Mouse (Mus musculus) cerebellum, adult 9-11 months (tissue): ENCODE measurements around the gene Prkn.
A peak's percentile ranks its signal among the peaks of the same experiment; 100 is the strongest.

Experiments used
- DNase-seq: peaks from one replicate; pipeline ENCODE4 v3.0.0; 2022

The Prkn gene

GRCm38 (mm10) chr17:12029921-12030461 lies 1189.8 kb downstream of the Prkn start:
- no peak for DNase-seq

- DNase-seq: peak; percentile 33
These were observed 1190.5 kb downstream of the Prkn start for GRCm38 (mm10) chr17:12030556-12031160.

GRCm38 (mm10) chr17:12031203-12031942 lies 1191.2 kb downstream of the Prkn start:
- peak; percentile 56 for DNase-seq

- no peak for DNase-seq
These were observed 1192.0 kb downstream of the Prkn start for GRCm38 (mm10) chr17:12032014-12032791.

- no peak for DNase-seq
These were observed 1195.2 kb downstream of the Prkn start for GRCm38 (mm10) chr17:12035386-12035785.

DNA sequence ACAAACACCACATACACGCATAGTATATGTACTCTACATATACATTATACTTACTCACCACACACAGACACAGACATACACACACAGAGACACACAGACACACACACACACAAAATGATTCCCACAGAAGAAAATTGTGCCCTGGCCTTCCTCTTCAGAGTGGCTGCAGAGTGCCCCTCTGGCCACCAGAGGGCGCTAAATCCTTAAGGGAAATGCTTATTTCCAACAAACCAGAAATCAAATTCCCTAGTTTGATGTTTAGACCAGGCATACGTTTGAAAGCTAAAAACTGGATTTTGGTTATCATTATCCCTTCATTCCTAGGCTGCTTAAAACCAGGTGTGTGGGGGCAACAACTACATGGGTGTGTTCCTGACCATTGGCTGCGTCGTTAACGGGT lies 1196.0 kb downstream of the Prkn start:
- DNase-seq: peak; percentile 53

DNA sequence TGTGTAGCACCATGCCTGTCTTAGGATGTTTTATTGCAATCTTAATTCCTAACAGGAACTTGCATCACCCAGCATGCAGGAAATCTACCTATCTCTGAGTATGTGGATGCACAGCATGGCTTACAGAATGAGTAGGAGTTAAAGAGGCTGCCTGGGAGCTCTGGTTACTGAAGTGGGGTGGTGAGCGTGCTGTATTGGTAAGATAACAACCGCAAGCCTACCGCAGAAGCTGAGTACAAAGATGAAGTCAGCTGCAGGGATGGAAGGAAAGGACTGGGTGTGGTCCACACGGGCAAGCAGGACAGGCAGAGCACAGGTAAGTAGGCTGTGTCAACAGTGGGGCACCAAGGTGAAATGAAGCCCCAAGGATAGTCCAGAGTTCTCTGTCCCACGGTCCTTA lies 1196.9 kb downstream of the Prkn start:
- DNase-seq: no peak

- no peak for DNase-seq
These were observed 1197.4 kb downstream of the Prkn start for GRCm38 (mm10) chr17:12037574-12037973.

DNA sequence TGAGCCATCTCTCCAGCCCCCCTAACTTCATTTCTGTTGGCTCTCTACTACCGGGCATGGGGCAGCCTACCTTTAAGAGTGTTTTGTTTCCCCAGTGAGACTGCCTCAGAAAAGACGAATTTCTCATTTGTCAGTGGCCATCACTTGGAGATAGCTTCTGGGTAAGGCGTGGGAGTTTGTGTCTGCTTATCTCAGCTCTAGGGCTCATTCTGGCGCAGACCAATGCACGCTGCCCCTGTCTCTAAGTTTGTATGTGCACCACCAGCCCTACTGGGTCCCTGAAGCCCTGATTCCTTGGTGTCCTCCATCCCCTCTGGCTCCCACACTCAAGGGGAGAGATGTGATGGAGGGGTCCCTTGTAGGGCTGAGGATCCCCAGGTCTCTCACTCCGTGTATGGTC lies 1198.3 kb downstream of the Prkn start:
- DNase-seq: no peak

DNA sequence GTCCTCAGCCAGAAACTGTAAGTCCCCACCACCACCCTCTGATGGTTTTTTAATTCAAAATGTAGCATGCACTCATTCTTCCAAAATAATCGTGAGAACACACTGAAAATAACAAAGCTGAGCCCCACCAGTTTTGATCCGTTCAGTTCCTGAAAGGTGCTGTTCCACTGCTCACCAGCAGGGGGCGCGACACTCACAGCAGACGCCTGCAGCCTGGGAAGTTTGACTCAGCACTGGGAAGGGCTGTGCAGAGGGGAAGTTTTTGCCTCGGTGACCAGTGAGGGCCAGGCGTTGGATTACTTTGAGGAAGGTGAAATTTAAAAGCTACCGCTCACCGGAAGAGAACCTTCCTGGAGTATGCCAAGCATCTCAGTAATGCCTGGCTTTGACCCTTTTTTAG lies 1199.0 kb downstream of the Prkn start:
- DNase-seq: peak; percentile 66

DNA sequence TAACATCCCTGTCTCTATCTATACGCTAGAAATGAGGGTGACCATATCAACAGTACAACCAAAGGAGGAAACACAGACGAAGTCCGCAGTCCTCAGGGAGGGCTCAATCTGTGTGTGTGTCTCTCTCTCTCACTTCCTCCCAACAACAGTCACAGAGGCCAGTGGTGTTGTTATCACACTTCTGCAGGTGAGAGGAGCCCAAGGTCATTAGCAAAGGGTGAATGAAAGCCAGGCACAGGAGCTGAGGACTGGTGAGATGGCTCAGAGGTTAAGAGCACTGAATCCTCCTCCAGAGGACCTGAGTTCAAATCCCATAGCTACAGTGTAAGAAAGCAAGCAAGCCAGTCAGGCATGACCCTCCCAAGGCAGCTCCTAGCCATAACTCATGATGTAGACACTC lies 1199.7 kb downstream of the Prkn start:
- no peak for DNase-seq

DNA sequence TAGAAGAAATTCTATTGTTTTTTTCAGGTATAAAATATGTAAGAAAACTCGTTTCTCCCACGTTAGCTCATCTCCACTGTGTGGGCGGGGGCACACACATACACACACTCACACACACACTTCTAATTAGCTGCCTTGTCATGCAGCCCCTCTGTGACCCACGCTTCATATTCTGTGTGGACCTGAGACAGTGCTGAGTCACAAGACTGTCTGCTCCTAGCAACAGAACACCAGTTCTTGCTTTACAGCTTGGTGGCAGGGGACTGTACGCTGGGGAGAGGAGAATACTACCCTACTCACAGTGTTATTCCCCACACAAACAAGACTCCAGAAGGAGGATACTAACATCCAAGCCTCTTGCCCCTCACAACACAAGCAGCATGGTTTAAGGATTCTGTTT lies 1200.4 kb downstream of the Prkn start:
- DNase-seq: no peak

DNA sequence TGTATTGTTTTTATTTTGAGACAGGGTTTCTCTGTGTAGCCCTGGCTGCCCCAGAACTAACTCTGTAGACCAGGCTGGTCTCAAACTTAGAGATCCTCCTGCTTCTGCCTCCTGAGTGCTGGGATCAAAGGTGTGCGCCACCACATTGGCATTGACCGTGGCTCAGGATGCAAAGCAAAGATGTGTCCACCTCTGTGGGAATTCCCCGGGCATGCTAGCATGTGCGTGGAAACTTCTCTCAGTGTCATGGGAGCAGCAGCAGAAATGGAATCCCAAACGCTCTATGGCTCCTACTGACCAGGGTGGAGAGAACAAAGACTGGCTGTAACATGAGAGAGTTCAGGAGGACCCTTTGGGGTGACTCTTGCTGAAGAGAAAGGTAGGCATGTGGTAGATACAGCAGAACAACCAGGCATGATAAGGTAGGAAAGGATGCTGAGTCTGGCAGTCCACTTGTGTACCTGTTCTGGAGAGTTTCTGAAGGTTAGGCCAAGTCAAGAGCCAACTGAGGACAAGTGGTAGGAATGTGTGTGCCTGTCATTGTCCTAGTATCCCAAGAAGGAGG lies 1201.0 kb downstream of the Prkn start:
- DNase-seq: no peak

DNA sequence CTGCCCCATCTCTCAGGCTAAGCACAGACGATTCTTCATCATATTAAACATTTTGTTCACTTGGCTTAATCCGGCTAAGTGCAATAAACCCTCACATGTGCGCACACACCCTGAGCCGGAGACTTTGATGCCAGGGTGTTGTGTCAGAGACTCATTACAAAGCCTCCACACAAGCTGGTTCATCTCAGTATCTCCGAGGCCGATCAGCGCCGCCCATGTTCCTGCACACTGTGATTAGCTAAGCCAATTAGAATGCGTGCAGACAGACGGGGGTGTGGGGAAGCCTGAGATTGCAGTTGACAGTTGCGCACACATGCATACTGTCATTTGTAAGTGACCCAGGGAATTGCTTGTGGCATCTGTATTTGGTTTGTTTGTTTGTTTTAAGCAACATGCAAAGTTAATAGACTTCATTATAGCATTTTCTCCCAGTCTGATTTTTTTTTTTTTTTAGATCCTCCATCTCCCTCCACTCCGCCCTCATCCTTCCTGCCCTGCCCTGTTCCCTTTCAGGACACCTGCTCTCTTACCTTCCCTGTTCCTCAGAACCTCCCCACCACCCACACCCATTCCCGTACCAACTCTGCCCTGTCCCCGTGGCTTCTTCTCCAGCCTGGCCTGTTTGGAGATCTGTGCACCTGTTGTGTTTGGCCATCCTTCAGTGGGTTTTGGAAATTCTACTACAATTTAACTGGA lies 1202.5 kb downstream of the Prkn start:
- DNase-seq: no peak

- DNase-seq: no peak
These were observed 1204.0 kb downstream of the Prkn start for GRCm38 (mm10) chr17:12044222-12044621.

- DNase-seq: peak; percentile 60
These were observed 1205.7 kb downstream of the Prkn start for GRCm38 (mm10) chr17:12045861-12046273.

GRCm38 (mm10) chr17:12047032-12047431 lies 1206.8 kb downstream of the Prkn start:
- DNase-seq: no peak

DNA sequence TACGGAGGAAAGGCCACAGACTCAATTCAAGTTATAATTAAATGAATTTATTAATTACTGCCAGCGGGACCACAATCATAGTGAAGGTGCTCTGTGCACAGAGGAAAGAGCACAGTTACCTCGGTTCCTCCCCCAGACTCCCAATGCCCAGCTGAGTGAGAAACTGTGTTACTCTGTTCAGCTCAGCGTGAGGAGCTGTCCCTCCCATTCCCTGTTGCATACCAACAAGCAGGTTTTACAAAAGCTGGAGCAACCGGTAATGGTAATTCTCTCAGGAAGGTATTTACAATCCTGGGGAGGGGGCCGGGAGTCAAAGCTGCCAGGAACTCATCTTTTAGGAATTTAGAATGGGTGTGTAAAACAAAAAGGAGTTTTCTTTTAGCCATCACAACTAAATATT lies 1207.3 kb downstream of the Prkn start:
- no peak for DNase-seq

GRCm38 (mm10) chr17:12048695-12049490 lies 1208.7 kb downstream of the Prkn start:
- no peak for DNase-seq

DNA sequence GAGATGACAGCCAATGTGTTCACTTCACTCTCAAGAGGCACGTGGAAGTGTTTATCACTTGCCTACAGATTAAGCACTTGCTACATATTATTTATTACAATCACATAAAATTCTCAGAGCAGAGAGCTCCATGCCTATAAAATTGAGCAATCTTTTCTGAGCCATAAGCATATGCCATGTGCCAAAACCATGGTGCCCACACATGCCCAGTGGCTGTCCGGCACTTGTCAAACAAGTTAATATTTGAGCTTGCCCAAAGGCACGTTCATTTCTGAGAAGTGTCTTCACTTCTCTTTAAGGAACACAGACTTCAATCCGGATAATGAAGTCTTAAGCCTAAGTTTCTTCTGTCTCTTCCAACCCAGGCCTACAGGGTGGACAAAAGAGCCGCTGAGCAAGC lies 1210.1 kb downstream of the Prkn start:
- DNase-seq: no peak

GRCm38 (mm10) chr17:12051031-12051430 lies 1210.8 kb downstream of the Prkn start:
- DNase-seq: no peak

GRCm38 (mm10) chr17:12052651-12053050 lies 1212.5 kb downstream of the Prkn start:
- no peak for DNase-seq
